Mouse (Mus musculus) frontal cortex, postnatal 25 days (tissue): Measurements from ENCODE around the gene Slc35f1.

Experiments used
- DNase-seq, 2 experiments: peaks; one replicate each; pipeline ENCODE4 v3.0.0; 2022; ENCODE audit warnings: low spot score in 2 of 2

Gene Slc35f1

GRCm38 (mm10) chr10:53101412-53101811 lies 411.1 kb downstream of the Slc35f1 start:
- DNase-seq: no peak

- no peak for DNase-seq
These were observed 412.1 kb downstream of the Slc35f1 start for GRCm38 (mm10) chr10:53102423-53102822.

- DNase-seq: peak; percentile 26 to 34
These were observed 424.7 kb downstream of the Slc35f1 start for GRCm38 (mm10) chr10:53115028-53115427.

GRCm38 (mm10) chr10:53115673-53116398 lies 425.5 kb downstream of the Slc35f1 start:
- DNase-seq: no peak

GRCm38 (mm10) chr10:53120608-53121007 lies 430.3 kb downstream of the Slc35f1 start:
- DNase-seq: no peak

- DNase-seq: no peak
These were observed 434.0 kb downstream of the Slc35f1 start for GRCm38 (mm10) chr10:53124365-53124764.

- DNase-seq: no peak
These were observed 442.4 kb downstream of the Slc35f1 start for GRCm38 (mm10) chr10:53132707-53133106.

- DNase-seq: no peak
These were observed 460.0 kb downstream of the Slc35f1 start for GRCm38 (mm10) chr10:53150321-53150720.

GRCm38 (mm10) chr10:53150916-53151315 lies 460.6 kb downstream of the Slc35f1 start:
- no peak for DNase-seq

- DNase-seq: no peak
These were observed 466.0 kb downstream of the Slc35f1 start for GRCm38 (mm10) chr10:53156374-53156773.

- no peak for DNase-seq
These were observed 467.4 kb downstream of the Slc35f1 start for GRCm38 (mm10) chr10:53157740-53158139.
